Mouse (Mus musculus): ENCODE results near the gene Tpte. TPM values are rescaled to one million over a fixed set of nuclear protein-coding genes. Genes with fewer than 3 reads are reported as not detected.

Gene Tpte
- polyA plus RNA-seq, 1 experiment: not detected

DNA sequence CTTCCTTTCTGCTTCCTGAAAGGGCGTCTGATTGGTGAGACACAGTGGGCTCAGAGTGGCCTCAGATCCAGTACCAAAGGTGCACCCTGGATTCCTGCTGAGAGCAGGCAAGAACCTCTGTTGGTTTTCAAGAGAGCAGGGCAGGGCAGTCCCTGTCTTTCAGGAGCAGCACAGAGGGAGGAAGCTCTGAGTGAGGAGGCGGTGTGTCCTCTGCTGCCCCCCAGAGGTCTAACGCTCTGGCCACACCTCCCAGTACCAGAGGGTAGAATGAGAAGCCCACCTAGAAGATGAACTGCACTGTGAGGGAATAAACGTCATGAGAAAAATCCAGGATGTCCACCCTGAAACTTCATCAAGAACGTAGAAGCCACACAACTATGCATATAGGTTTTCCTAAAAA, 93.7 kb downstream of the Tpte start:
- no peak for DNase-seq (ENCODE audit: low spot score)

DNA sequence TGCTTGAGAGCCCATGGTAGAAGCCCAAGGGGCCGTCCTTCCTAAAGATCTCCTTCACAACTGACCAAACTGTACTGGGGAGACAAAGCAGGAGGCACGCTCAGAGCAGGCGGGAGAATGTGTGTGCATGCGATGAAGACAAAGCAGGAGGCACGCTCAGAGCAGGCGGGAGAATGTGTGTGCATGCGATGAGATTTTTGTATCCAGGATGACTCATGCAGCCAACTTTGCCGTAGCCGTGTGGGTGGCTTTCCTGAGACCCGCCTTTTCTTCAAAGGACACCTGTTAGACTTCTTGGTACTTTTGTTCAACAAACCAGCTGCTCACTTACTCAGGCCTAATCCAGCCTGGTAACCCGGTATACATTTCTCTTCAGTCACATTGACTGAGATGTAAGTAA, 97.7 kb downstream of the Tpte start:
- no peak for DNase-seq (ENCODE audit: low spot score)

DNA sequence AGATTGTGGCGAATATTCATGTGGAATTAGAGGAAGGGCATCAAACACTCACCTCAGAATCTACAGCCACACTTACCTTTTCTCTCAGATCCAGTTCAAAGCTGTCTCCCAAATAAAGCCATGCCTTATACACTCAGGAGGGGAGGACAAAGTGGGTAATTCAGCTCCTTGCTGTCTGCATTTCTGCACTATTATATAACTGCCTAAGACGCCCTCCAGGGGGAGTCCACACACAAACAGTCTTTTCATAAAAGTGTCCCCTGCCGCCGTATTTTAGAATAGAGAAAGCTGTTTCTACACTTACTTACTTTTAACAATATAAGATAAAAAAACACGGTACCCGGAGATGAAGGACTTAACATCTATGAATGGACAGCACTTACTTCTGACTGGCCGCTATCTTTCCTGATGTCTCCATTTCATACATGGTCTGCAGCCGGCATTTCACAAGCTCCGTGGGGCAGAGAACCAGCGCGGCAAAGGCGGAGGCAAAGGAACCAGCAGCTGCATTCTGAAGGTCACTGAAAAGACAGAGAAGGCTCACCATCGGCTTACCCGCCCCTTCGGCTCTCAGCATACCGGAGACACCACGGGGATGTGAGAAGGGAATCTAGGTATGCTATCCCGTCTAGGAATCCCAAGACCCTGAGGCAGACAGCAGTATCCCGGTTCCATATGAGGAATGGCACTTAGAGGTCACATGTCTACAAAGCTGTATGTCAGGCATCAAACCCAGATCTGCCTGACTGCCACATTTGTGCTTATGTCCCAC, 99.8 kb downstream of the Tpte start:
- DNase-seq (ENCODE audit: low spot score): no peak

GRCm38 (mm10) chr8:22385158-22385557, 101.9 kb downstream of the Tpte start:
- no peak for DNase-seq (ENCODE audit: low spot score)

- DNase-seq (ENCODE audit: low spot score): no peak
Observed at GRCm38 (mm10) chr8:22389874-22390273, 106.6 kb downstream of the Tpte start.

GRCm38 (mm10) chr8:22390766-22391463, 107.7 kb downstream of the Tpte start:
- DNase-seq (ENCODE audit: low spot score): no peak

- DNase-seq (ENCODE audit: low spot score): no peak
Observed at GRCm38 (mm10) chr8:22394471-22394870, 111.2 kb downstream of the Tpte start.

GRCm38 (mm10) chr8:22395256-22395655, 112.0 kb downstream of the Tpte start:
- DNase-seq (ENCODE audit: low spot score): no peak

- no peak for DNase-seq (ENCODE audit: low spot score)
Observed at GRCm38 (mm10) chr8:22397811-22398141, 114.5 kb downstream of the Tpte start.

GRCm38 (mm10) chr8:22398142-22398951, 115.1 kb downstream of the Tpte start, which contains the start of gene Slc25a15:
TSS of gene Slc25a15 (minus strand) at chr8:22398597.
- DNase-seq (ENCODE audit: low spot score): peak; percentile 93

- DNase-seq (ENCODE audit: low spot score): no peak
Observed at GRCm38 (mm10) chr8:22399285-22399880, 116.1 kb downstream of the Tpte start.

DNA sequence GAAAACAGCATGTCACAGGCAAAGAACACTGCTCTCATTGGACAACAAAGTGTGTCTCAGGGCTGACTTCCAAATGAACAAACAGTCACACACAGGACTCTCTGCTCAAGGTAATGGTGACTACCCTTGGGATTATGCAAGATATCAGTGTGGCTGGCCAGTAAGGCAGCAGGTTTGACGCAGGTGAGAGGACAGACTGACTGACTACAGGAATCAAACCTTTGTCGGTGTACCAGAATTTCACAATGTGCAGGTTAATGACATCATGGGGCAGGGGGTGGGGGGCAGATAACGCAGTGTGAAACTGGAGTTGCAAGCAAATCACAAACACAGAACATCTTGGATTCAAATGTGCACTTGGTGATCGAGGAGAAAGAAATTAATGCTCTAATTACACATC, 117.4 kb downstream of the Tpte start:
- no peak for DNase-seq (ENCODE audit: low spot score)

GRCm38 (mm10) chr8:22403235-22403634, 120.0 kb downstream of the Tpte start:
- no peak for DNase-seq (ENCODE audit: low spot score)

- DNase-seq (ENCODE audit: low spot score): no peak
Observed at GRCm38 (mm10) chr8:22405733-22406132, 122.5 kb downstream of the Tpte start.

DNA sequence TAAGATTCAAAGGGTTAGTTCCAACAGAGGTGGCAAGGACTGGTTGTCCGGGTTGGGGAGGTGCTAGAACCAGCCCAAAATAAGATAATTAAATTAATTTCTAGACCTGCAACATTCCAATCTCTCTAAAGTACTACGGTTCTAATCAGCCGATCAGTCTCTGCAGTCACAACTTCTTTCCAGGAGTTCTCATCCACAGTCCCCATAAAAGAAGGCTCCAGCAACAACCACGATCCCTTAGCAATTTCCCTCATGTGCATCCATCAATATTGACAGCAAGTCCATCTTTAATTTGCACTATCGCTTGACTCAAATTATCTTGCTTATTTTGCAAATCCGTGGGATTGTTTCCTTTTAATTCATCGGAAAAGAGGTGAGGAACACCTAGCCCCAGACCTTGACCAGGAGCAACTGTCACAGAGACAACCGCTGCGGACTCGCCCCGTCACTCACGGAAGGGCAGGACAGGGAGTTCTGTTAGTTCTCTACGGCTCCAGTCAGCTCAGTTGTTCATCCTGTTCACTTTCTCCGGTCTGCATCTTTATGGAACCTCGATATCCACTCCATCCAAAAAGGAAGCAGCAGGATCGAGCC, 127.5 kb downstream of the Tpte start:
- DNase-seq (ENCODE audit: low spot score): no peak

DNA sequence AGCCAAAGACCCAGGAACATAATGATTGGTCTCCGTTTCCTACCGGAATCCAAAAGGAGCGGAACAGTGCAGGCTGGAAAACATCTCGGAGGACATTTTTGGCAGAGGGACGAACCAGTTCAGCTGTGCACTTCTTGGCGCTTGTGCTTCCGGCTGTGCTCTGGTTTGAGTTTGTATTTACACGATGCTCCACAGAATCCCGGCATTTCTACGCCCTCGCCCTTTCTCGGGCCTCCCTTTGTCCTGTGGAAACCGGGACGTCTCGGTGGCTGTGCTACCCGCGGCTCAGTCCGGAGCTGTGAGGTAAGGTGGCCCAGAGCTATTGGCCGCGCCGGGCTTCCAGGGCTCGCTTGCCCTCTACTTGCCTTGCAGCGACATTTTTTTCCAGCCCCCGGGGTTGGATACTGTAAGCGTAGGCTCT, 128.1 kb downstream of the Tpte start, which contains the start of gene Mrps31:
Gene Mrps31, plus strand, starts transcription at position 80 of the 421 bp plus-strand sequence.
- peak; percentile 62 for DNase-seq (ENCODE audit: low spot score)

DNA sequence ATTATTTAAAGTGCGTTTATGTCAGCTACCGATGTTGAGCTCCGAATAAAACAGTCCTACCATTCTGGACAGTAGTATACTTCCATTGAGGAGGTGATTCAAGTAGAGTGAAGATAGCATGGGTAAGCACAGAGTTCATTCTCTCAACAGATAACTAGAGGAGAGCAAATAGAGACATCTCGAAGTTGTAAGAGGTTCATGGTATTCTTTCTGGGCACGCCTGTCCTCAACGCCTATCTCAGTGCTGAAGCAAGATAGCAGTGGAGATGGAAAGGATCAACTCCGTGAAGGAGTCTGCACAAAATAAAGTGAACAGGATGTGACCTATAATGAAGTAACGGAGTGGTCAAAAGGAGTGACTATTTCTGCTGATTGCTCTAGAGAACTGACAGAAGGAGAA, 128.7 kb downstream of the Tpte start:
- DNase-seq (ENCODE audit: low spot score): no peak

Data from urinary bladder, adult 2 months (tissue).